Mouse (Mus musculus): ENCODE results near the gene 3110082I17Rik.

DNA sequence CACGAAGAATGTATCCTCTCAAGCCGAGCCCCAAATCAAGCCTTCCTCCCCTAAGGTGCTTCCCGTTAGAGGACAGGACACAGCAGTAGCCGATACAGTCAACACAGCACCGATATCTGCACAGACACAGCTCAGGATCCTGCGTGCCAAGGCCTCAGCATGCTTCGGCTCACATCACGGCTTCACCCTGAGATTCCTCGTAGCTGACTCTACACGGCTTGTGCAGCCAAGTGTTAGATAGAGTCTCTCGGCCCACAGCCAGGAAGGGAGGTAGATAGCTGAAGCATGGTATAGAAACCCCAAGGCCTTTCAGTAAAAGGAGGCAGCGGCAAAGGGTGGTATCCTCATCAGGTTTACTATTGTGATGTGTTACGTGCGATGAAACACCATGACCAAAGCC lies 60.3 kb downstream of the 3110082I17Rik start:
- TF ChIP-seq CTCF (IDR thresholded peaks at IDR 0.05; ENCODE audit: low read depth, low read length): no peak
- no peak for TF ChIP-seq POLR2A (IDR thresholded peaks at IDR 0.05; ENCODE audit: extremely low read depth, insufficient read depth, low read length)
